Mouse (Mus musculus) hindbrain, embryonic 16.5 days (tissue): ENCODE data around the gene Atl2. TPM values are rescaled to one million over a fixed set of nuclear protein-coding genes. Genes with fewer than 3 reads are reported as not detected.
A peak's percentile ranks its signal among the peaks of the same experiment; 100 is the strongest.

ENCODE experiments used
- ATAC-seq: fragments of 200-750 bp; cut with Nextera tagmentation; 2 replicates; pipeline ENCODE4 v1.8.0; 2017; ENCODE audit warnings: moderate TSS enrichment, moderate library complexity
- H3K27ac ChIP-seq: fragments of 300-500 bp; sonication (generic); 2 replicates; pipeline ENCODE4 v1.5.1; 2014; ENCODE audit warnings: low read depth, mild to moderate bottlenecking, control low read depth, low read length, moderate library complexity
- H3K27me3 ChIP-seq: fragments of 300-500 bp; sonication (generic); replicated peaks from 2 replicates; pipeline ENCODE4 v1.6.1; 2014; ENCODE audit warnings: low read length; ENCODE audit not compliant: control insufficient read depth, insufficient read depth
- H3K36me3 ChIP-seq: fragments of 300-500 bp; sonication (generic); 2 replicates; pipeline ENCODE4 v1.6.1; 2014; ENCODE audit warnings: mild to moderate bottlenecking, low read length, moderate library complexity, mixed read lengths; ENCODE audit not compliant: control insufficient read depth, insufficient read depth
- H3K4me1 ChIP-seq: fragments of 300-500 bp; sonication (generic); 2 replicates; pipeline ENCODE4 v1.6.1; 2014; ENCODE audit warnings: low read depth, low read length; ENCODE audit not compliant: control insufficient read depth, insufficient read depth
- H3K4me2 ChIP-seq: fragments of 300-500 bp; sonication (generic); 2 replicates; pipeline ENCODE4 v1.6.1; 2014; ENCODE audit warnings: mild to moderate bottlenecking, low read length, control low read depth, moderate library complexity
- H3K4me3 ChIP-seq: fragments of 300-500 bp; sonication (generic); 2 replicates; pipeline ENCODE4 v1.5.1; 2014; ENCODE audit warnings: mild to moderate bottlenecking, low read length, control low read depth, moderate library complexity
- H3K9ac ChIP-seq: fragments of 300-500 bp; sonication (generic); 2 replicates; pipeline ENCODE4 v1.6.1; 2014; ENCODE audit warnings: low read depth, mild to moderate bottlenecking, control low read depth, low read length, moderate library complexity
- H3K9me3 ChIP-seq: fragments of 300-500 bp; sonication (generic); 2 replicates; pipeline ENCODE4 v1.6.1; 2014; ENCODE audit warnings: mild to moderate bottlenecking, low read length, moderate library complexity; ENCODE audit not compliant: control insufficient read depth
- WGBS: fragments of 180-500 bp; shearing (Covaris S2); extraction: QIAGEN DNeasy Blood & Tissue Kit; methylation state at CpG from one replicate; pipeline ENCODE4 v1.1.7; 2014; 5-methylcytosine and 5-hydroxymethylcytosine counted together
- polyA plus RNA-seq: library from polyadenylated mRNA; unstranded; fragments of >200 nt; fragmentation: Nextera tagmentation; extraction: Ambion mirVana; gene quantifications from 2 replicates; pipeline ENCODE4 v1.2.1, GENCODE M21; 2015

Gene Atl2
- polyA plus RNA-seq, 1 experiment from 2014 or later = 39.0 TPM

DNA sequence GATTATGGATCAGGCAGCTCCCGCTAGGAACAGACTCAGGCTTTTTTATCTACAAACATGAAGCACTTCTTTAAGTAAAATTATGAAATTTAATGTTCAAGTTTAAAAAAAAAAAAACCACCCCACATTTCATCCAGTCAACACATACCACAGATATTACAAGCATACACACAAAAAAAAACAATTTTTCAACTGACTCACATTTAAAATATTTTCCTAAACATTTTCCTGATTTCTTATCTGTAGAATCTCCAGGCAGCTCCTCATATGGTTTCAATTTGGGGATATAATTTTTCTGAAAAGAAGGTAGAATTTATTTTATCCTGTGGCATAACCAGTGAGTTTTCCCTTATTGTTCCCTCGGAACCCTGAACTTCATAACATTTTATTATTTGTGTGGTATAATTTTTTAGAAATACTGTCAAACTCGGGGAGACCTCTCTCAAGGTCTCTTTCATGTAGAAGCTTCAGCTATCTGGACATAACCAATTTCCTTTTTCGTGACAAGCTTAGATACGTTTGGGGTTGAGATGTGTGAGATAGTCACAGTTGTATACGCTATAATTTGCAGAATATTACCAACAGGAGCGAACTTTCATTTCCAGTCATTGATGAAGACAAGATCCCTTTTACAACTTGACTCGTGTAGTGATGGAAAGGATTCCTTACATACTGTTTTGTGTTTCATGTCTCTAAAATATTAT, 11.0 kb upstream of the Atl2 start:
- Histone ChIP-seq H3K27me3 (no peaks in the 10 kb centered on the region), H3K9me3 (no peaks in the 10 kb centered on the region), H3K4me1 (no peaks in the 10 kb centered on the region), H3K27ac (no peak overlapping the region), H3K36me3 (no peaks in the 10 kb centered on the region), H3K4me3 (no peak overlapping the region), H3K9ac (no peak overlapping the region), H3K4me2 (no peak overlapping the region)
- no peak for ATAC-seq
- 89% methylated on average over 8 of the region's 8 CpGs for WGBS

DNA sequence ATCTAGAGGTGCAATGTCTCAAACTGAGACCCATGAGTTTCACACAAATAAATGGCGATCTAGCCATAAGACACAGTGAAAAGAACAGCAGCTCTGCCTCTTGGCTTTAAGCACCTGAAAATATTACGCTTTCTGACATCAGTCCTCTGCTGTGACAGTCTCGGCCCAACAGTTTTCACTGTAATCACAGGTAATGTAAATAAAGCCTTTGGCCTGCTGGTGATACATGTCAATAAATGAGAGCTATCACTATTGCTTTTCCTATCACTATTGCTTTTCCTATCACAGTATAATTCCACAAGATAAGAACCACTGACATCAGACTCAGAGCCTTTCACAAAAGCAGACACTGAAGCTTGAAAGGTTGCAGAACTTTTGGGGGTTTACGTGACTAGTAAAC, 8.7 kb upstream of the Atl2 start:
- WGBS = 93% methylated on average over 4 of the region's 4 CpGs
- Histone ChIP-seq H3K9me3 (no peaks in the 10 kb centered on the region), H3K27me3 (no peaks in the 10 kb centered on the region), H3K4me2 (no peak overlapping the region), H3K27ac (no peak overlapping the region), H3K36me3 (no peaks in the 10 kb centered on the region), H3K4me1 (no peaks in the 10 kb centered on the region), H3K4me3 (no peak overlapping the region), H3K9ac (no peak overlapping the region)
- ATAC-seq = no peak

GRCm38 (mm10) chr17:79901207-79901606, 5.3 kb upstream of the Atl2 start:
- Histone ChIP-seq H3K4me3 (no peak overlapping the region), H3K27ac (no peak overlapping the region), H3K36me3 (no peaks in the 10 kb centered on the region), H3K27me3 (no peaks in the 10 kb centered on the region; the same call in 1 of the 2 replicates), H3K9me3 (no peaks in the 10 kb centered on the region), H3K9ac (no peak overlapping the region), H3K4me1 (no peaks in the 10 kb centered on the region), H3K4me2 (no peak overlapping the region)
- WGBS = 56% methylated on average over 6 of the region's 6 CpGs
- no peak for ATAC-seq

GRCm38 (mm10) chr17:79898156-79898746, 2.3 kb upstream of the Atl2 start:
- Histone ChIP-seq H3K36me3 (no peaks in the 10 kb centered on the region), H3K4me3 (no peak overlapping the region), H3K9me3 (no peaks in the 10 kb centered on the region), H3K4me2 (no peak overlapping the region), H3K4me1 (peaks cover 11% of the 10 kb centered on the region), H3K27ac (no peak overlapping the region), H3K9ac (no peak overlapping the region), H3K27me3 (no peaks in the 10 kb centered on the region; the same call in 1 of the 2 replicates)
- no peak for ATAC-seq
- 80% methylated on average over 6 of the region's 6 CpGs for WGBS

GRCm38 (mm10) chr17:79897666-79898065, 1.7 kb upstream of the Atl2 start:
- Histone ChIP-seq H3K36me3 (no peaks in the 10 kb centered on the region), H3K27me3 (no peaks in the 10 kb centered on the region; the same call in 1 of the 2 replicates), H3K9me3 (no peaks in the 10 kb centered on the region), H3K4me2 (no peak overlapping the region), H3K4me3 (no peak overlapping the region), H3K4me1 (peaks cover 14% of the 10 kb centered on the region), H3K9ac (no peak overlapping the region), H3K27ac (no peak overlapping the region)
- 83% methylated on average over 3 of the region's 3 CpGs for WGBS
- no peak for ATAC-seq

GRCm38 (mm10) chr17:79894971-79895882, 696 bp downstream of the Atl2 start:
- under 1% methylated on average over 45 of the region's 100 CpGs for WGBS
- Histone ChIP-seq H3K4me2 (peak overlapping the region; percentile 61), H3K9ac (peak overlapping the region; percentile 93), H3K4me1 (peaks cover 14% of the 10 kb centered on the region), H3K27ac (peak overlapping the region; percentile 92), H3K27me3 (no peaks in the 10 kb centered on the region; the same call in 1 of the 2 replicates), H3K9me3 (no peaks in the 10 kb centered on the region), H3K4me3 (peak overlapping the region; percentile 86), H3K36me3 (no peaks in the 10 kb centered on the region)
- ATAC-seq = peak; percentile 80

GRCm38 (mm10) chr17:79894054-79894453, 1.9 kb downstream of the Atl2 start:
- Histone ChIP-seq H3K9me3 (no peaks in the 10 kb centered on the region), H3K4me3 (peak overlapping the region; percentile 86), H3K4me2 (peak overlapping the region; percentile 61), H3K4me1 (peaks cover 14% of the 10 kb centered on the region), H3K9ac (no peak overlapping the region), H3K27me3 (no peaks in the 10 kb centered on the region; the same call in 1 of the 2 replicates), H3K27ac (no peak overlapping the region), H3K36me3 (no peaks in the 10 kb centered on the region)
- no peak for ATAC-seq
- 70% methylated on average over 4 of the region's 4 CpGs for WGBS

DNA sequence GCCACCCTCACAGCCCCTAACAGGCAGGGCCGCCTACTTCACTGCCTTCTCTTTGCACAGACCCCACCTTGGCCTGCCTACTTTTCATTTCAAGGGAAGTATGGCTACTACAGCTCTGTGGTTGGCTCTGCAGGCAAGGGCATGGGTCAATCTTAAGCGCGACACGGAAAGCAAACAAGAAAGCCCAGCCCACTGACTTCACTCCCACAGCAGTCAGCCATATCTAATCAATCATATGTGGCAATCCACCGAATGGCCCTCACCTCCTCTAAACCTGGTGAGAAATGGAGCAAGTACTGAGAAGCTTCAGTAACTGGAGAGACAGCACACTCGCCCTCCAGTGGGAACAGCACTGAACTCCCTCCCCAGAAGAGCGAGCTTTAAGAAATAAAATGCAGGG, 4.0 kb downstream of the Atl2 start:
- no peak for ATAC-seq
- Histone ChIP-seq H3K9ac (no peak overlapping the region), H3K4me1 (peaks cover 17% of the 10 kb centered on the region), H3K4me2 (no peak overlapping the region), H3K27ac (no peak overlapping the region), H3K36me3 (no peaks in the 10 kb centered on the region), H3K27me3 (no peaks in the 10 kb centered on the region), H3K9me3 (no peaks in the 10 kb centered on the region), H3K4me3 (no peak overlapping the region)
- WGBS = 36% methylated on average over 7 of the region's 7 CpGs

DNA sequence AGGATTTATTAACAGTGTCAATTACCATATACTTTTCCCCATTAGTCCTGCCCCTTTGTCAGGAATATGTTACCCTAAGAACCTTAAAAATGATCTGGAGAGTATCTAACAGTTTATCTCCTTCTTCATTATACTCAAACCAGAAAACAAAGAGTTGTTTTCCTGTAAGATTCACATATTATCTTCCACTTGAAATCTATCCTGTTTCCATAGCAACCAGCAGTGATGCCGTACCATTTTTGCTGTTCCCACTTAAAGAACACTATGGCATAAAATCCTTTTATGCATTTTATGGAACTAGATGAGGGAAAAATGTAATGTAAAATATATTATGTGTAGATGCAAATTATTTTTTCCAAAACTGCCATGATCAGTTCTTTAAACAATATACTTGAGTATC, 8.0 kb downstream of the Atl2 start:
- Histone ChIP-seq H3K9ac (no peak overlapping the region), H3K4me3 (no peak overlapping the region), H3K27me3 (no peaks in the 10 kb centered on the region), H3K27ac (no peak overlapping the region), H3K9me3 (no peaks in the 10 kb centered on the region), H3K36me3 (no peaks in the 10 kb centered on the region), H3K4me2 (no peak overlapping the region), H3K4me1 (peaks cover 3% of the 10 kb centered on the region)
- 35% methylated on average over 1 of the region's 1 CpGs for WGBS
- ATAC-seq = no peak
